Mouse (Mus musculus) CD4-positive, CD25-positive, alpha-beta regulatory T cell, adult 2 months (primary cell): Measurements from ENCODE around the gene Bub1b.
"Not testable (repeated sequence)": the region's sequence is repeated elsewhere in the genome, so short reads cannot be mapped to it uniquely, and the experiment has no call there.

Experiments
- DNase-seq: peaks from one replicate; pipeline ENCODE4 v3.0.0-alpha.2; 2012; ENCODE audit warnings: low read depth, low spot score

Bub1b gene

DNA sequence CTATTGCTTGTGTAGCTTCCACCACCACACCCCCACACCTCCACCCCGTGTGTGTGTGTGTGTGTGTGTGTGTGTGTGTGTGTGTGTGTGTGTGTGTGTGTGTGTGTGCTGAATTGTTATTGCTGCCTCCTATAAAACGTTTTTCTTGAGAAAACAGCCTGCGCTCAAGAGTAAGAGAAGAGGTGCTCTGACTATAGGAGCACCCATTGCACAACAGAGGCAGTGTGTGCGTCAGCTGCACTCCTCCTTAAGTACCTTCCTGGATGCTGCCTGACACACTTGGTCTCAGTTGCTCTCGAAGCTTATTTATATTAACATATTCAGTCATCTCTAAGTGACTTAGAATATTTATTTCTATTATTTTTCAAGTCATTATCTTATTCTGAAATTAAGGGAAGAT is 20.0 kb downstream of the Bub1b start:
- no peak for DNase-seq

DNA sequence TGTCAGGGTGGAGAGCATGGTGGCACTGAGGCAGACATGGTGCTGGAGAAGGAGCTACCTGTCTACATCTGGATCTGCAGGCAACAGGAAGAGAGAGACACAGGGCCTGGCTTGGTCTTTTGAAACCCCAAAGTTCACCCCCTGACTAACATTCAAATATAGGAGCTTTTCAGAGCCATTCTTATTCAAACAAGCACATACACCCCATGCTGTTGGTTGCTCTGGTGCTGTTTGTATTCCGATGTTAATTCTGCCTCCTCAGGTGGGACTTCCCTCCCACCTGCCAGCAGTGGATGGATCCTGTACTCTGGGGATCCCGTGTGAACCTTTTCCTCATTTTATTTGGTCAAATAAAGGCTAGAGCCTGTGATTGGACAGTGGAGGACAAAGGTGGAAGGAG is 22.1 kb downstream of the Bub1b start:
- DNase-seq: no peak

DNA sequence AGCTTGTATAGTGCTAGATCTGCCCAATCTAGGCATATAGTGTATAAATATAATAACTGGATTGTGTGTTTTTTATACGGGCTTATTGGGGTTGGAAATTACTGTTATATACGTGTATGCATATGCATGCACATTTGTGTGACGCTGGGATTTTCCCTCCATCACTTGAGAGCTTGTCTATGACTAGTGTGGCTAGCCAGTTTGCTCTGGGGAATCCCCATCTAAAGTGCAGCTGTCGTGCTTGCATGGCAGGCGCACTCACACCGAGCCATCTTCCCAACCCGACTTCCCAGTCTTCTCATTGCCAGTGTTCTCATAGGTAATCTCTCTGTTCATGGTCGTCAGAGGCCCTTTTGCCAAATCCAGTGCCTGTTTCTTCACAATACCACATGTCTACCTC is 22.6 kb downstream of the Bub1b start:
- peak; percentile 90 for DNase-seq

DNA sequence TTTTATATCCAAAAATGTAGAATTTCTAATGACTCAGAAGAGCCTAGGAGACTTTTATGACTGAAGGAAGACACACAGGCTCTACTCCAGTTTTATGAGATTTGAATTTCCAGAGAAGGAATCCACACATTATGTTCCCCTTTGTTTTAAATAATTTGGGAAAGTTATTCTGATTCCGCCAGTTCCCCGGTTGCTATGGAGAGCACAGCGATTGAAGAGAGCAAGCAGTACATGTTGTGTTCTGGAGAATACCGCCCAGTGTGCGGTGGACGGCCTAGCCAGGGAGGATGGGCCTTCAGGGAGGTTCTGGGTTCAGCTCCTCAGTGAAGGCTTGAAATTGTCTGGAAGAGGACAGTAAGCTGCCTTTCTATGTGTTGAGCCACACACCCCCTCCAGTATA is 31.3 kb downstream of the Bub1b start:
- no peak for DNase-seq

DNA sequence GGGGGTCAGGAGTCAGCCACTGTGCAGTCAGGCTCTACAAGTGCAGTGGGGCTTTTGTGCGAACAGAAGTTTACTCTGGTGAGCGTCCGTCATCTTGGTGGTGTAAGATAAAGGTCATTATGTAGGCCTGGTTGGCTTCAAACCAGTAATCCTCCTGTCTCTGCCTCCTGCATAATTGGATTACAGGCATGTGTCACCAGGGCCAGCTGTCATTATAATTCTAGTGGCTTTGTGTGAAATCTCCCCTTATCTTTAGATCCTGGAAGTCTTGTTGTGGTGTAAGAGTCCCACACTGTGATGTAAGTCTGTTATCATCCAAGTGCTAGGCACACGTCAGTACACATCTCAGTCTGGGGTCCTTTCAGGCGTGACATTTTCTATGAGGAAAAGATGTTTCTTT is 35.4 kb downstream of the Bub1b start:
- DNase-seq: no peak

DNA sequence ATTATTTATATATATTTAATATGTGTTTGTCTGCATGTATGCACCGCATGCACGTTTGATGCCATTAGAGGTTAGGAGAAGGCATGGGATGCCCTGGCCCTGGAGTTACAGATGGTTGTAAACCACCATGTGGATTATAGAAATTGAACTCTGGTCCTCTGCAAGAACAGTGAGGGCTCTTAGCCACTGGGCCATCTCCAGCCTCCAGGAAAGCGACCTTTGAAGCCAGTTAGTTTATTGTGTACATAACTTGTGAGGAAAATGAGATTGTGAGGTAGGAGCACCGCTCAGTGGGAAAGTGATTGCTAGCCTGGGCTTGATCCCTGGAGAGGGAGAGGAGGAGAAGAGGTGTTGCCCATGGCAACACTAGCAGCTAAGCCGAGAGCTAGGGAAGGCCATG is 39.2 kb downstream of the Bub1b start:
- DNase-seq: no peak

DNA sequence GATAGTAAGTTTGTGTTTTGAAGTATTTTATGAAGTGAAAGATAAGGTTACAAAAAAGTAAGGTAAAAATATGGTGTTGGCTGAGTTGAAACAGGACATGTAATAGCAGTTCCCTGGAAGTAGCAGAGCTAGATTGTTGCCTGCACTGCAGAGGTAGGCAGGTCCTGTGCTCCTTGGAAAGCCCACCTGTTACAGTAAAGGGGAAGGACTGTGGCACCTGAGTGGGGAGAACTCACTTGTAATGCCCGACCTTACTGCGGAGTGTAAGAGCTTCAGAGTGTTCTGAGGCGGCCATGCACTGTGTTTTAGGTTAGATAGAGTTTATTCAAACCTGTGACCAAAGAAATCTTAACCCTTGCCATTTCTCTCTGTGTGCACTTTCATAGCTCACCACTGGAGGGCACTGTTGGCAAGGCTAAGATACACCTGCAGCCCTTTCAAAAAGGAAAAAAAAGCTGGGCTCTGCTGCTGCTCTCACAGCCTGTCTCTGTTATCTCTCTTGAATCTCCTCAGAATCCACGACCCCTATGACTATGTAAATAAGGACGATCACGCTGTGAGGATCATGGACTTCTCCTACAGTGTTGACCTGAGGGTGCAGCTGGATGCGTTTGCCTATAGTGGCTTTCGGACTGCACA is 40.0 kb downstream of the Bub1b start:
- peak; percentile 87 for DNase-seq

DNA sequence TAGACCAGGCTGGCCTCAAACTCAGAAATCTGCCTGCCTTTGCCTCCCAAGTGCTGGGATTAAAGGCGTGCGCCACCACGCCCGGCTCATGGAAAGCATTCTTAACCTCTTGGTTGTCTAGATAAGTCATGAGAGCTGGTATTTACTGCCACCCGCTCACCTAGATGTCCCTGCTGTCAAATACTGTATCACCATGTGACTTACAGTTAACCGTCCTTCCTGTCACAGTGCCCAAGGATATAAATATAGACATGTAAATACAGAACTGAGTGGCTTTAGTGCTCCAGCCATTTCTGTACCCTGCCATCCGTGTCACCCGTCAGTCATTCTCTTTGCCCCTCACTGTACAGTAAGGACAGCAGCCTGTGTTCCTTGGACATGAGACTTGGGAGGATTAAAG is 40.7 kb downstream of the Bub1b start:
- DNase-seq: no peak

DNA sequence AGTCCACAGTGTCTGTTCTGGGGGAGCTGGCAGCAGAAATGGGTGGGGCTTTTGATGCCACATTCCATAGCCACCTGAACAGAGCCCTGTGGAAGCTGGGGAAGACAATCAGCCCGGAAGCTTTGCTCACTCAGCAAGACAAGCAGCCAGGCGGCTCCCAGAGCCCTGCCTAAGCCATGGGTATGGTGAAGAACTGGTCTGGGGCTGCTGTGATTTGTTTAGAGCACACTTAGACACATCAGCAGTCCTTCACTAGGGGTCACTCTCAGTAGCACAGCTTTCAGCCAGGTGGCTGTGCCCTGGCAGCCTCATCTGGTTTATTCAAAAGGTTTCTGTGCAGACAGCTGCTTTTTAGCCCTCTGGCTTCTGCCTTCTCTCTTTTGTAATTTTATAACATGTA is 43.1 kb downstream of the Bub1b start:
- no peak for DNase-seq

DNA sequence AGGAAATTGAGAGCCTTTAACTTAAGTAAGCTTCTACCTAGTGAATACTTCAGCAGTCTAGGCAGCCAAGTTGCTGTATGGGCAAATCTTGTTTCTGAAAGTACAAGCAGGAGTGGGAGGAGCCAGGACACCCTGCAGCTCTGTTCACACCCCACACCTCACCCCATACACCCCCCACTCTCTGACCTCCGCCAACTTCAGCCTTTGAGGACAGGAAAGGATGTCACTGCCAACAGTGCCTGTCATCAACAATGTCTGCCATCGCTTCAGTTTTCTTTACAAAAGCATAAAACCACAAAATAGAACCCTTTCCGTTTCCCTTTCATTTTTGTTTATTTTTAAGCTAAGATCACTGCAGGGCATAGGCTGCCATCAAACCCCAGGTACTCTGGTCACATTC is 44.4 kb downstream of the Bub1b start:
- peak; percentile 79 for DNase-seq

DNA sequence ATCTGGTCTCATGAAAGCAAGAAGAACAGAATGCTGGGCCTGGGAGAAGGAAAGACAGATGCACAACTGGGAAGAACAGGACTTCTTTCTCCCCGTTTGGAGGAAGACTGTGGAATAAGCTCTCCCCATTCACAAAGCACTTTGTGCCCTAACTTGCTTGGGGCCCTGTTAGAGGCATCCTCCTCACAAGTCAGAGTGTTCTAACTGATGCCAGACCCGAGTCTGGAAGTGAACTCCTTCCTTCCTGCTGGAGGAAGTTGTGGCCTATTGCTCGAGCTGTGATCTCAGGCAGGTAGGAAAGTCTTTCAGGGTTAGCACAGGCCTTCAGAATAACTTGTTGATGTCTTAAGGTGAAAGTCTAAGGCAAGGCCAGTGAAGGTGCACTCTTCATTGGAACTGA is 44.9 kb downstream of the Bub1b start:
- DNase-seq: peak; percentile 52

DNA sequence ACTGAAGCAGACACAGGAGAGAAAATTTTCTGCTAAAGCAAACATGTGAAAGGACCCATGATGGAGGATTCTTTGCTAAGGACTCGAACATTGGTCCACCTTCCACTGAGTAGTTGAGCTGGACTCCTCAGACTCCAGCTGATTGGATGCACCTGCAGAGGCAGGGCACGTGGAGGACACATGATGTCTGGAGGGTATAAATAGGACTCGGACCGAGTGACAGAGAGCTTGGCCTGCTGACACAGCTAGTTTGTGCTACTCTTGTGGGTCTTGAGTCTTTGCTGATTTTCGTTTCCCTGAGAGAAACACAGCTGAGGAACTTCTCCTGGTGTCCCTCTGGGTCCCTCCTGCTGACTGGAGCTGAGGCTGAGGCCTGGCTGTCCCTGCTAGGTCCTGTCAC is 48.7 kb downstream of the Bub1b start:
- DNase-seq: no peak

DNA sequence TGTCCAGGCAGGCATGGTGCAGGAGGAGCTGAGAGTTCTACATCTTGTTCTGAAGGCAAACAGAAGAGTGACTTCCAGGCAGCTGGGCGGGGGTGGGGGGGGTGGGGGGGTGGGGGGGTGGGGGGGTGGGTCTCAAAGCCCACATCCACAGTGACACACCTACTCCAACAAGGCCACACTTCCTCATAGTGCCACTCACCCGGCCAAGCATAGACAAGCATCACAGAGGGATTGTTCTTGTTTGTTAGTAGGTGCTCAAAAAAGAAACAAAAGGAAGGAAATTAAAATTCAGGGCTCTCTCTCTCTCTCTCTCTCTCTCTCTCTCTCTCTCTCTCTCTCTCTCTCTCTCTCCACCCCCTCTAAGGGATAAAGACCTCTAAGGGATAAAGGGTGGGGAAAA is 52.7 kb downstream of the Bub1b start:
- not testable (repeated sequence) for DNase-seq

DNA sequence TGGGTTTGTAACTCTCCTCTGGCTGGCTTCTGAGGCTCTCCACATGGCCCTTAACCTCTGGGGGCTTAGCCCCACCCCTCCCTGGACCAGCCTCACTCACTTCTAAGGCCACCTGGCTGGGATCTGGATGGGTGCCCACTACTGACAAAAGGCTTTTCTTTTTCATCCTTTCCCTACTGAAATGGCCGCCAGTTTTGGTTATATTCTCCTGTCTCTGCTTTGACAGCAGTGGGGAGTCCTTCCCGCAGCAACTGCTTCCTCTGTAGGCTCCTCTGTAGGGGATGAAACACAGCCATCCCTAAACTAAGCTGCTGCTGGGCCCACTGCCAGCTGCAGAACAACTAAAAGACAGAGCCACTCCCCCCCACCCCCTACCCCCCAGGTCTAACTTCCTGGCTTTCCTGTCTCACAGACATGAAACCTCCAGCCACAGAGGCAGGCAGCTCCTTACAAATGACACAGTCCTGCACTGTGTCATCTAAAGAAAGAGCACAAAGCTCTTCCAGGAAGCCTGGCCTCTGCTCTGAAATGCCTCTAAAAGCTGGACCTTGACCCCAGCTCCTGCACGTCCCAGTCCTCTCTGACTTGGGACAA is 58.8 kb downstream of the Bub1b start:
- no peak for DNase-seq

DNA sequence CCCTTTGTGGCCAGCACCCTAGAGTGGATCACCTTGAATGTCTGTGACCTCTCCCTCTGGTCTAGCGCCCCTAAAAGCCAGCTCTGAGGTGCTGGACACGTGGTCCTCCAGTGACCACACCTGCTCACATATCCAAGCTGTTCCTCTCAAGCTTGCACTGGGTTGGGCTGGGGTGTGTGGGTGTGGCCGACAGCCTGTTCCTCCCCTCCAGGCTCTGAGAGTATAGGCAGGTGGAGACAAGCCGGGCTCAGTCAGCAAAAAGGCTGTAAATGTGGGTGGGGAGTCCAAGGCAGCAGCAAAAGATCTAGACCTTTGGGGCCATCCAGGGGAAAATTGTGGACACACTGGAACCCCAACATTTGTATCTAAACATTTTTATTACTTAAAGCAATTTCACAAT is 60.4 kb downstream of the Bub1b start:
- no peak for DNase-seq

DNA sequence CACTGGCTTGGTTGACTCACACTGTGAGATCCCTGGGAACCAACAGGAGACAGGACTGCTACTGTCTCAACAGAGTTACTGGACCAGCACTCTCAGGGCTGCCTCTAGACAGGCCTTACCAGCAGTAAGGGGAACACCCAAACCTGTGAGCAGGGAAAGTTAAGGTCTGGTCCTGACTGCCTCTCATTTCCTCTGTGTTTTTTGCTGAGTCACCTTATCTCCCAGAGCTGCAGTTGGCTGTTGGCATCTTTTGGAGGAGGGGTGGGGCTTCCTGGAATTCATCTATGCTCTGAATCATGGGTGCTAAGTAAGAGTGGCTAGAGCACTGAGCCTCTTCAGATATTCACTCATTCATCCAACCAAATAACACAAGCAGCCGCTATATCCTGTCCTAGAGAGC is 61.1 kb downstream of the Bub1b start:
- peak; percentile 27 for DNase-seq

DNA sequence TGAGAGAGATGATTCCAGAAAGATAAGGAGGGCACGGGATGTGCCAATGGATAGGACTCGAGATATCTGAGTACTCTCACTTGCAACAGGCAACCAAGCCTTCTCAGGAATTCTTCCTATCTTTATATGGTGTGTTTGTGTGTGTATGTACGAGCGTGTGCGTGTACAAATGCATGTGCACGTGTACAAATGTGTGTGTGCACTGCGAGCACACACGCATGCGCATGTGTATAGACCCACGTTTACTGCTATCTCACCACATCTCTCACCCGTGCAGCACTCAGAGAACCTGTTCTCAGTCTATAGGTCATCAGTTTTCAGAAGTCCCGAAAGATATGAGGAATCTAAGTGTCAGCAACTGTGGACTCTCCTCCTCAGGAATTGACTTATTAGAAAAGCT is 61.5 kb downstream of the Bub1b start:
- no peak for DNase-seq

DNA sequence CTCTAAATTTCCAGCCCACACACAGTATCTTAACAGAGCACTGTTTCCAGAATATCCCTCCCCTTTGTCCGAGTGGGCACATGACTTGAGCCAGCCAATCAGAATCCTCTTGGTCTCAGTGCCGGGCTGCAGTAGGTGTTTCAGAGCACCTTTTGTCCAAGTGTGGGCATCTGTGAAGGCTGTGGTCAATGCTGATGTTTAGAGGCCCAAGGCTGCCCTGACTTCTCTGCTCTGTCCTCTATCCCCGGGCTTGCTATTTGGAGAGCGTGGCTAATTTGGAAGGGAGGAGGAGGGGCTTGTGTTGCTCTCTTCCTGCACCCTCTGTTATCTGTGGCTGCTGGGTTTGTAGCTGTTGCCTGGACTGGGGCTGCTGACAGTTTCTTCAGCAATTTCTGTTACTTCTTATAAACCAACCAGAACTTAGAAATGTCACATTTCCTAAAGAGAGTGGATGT is 62.0 kb downstream of the Bub1b start:
- DNase-seq: peak; percentile 68

DNA sequence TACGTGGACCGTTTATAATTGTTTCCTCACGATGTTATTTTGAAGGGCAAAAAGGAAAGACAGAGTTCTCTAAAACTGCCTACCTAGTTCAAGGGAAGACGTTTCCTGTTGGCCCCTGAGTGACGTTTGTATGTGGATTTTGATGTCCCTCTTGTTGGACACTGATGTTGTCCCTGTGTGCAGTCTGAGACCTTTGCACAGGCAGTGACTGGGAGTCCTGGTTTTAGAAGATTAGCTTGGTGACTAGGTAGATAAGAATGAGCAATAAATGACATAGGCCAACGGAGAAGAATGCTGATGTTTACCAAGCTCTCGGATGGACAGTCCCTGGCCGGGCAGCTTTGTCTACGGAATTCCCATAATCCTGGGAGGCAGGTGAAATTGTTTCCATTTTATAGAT is 63.9 kb downstream of the Bub1b start:
- DNase-seq: no peak

DNA sequence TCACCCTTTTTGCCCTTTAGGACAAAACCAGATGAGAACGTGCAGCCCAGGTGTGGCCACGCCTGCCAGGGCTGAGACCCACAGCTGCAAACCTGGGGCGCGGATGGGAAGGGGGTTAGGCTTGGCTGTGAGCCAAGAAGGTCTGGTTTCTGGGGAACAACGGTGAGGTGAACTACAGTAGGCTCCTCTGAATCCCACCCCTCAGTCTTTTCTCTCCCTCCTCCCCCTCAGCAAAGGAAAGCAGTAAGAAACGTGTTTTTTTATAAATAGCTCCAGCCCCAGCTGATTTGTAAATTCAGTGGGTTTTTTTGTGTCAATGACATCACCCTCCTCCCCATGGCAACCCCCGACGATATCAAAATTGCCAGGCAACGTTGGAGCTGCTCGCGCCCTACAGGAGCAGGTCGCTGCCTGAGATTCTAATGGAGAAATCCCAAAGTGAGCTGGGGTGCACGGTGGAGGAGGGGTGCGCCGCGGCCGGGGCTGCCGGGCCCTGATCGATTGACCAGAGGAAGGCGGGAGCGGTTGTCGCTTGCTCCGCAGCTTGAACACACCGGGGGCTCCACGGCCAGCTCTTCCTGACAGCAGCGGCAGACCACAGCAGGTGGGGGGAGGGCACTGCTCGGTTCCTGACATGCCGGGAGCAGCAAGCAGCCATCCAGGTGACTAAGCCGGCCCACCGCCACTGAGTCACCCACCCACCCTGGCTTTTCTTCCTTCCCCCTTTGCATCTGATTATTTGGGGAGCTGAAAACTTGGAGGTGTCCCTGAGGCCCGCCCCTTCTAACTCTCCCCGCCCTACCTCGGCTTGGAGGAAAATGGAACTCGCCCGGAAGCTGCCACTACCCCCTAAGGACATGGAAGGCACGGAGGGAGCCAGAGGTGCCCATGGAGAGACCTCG is 65.1 kb downstream of the Bub1b start, which contains the start of gene Pak6:
Pak6 (plus strand) TSS at position 402 of the 902 bp plus-strand sequence.
- DNase-seq: peak; percentile 54

DNA sequence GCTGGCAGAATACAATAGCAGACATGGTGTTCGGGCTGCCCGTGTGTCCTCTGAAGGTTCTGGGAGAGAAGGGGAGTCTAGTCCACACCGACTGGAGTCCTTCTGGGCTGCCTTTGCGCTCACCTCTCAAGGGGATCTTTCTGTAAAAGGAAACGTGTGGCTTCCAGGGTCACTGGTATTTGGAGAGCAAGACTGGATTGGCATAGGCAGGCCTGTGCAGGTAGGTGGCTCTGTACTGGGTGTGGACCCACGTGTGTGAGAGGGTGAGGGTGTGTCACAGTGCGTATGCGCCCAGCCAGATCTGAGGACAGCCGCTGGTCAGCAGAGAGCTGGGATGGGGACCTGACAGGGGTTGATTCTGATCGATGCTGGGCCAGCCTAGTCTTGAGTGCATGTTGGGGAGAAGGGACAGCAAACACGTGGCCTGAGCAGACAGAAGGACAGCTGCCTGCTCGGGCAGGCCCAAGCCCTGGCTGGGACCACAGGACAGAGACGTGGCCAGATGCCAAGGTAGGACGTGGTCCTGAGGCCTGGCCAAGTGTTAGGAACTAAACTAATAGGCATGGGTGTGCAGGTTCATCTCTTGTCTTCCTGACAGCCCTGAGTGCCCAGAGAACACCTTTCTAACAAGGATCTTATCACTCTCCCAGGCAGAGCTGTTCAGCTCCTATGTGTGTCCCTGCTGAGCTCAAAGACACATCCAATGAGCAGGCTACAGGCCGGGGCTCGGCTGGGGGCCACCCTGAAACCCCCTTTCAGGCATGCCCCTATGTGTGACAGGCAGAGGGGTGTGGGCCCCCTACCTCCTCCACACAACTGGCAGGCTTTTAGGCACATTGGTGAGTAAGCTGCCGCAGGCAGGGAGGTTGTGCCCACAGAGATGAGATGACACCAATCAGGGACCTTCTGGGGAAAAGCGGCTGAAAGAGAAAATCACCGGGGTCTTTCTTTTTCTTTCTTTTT is 66.1 kb downstream of the Bub1b start:
- DNase-seq: no peak
